Mouse (Mus musculus) midbrain, embryonic 15.5 days (tissue): ENCODE results near the gene Tns3. TPM values are rescaled to one million over a fixed set of nuclear protein-coding genes. Genes with fewer than 3 reads are reported as not detected.

Source experiments
- ATAC-seq: fragments of 200-750 bp; cut with Nextera tagmentation; replicated peaks from 2 replicates; pipeline ENCODE4 v1.8.0; 2017; ENCODE audit warnings: moderate TSS enrichment
- H3K27ac ChIP-seq: fragments of 300-500 bp; sonication (generic); 2 replicates; pipeline ENCODE4 v1.5.1; 2015; ENCODE audit warnings: mild to moderate bottlenecking, inconsistent platforms
- H3K27me3 ChIP-seq: fragments of 300-500 bp; sonication (generic); replicated peaks from 2 replicates; pipeline ENCODE4 v1.6.1; 2015; ENCODE audit warnings: inconsistent platforms
- H3K36me3 ChIP-seq: fragments of 300-500 bp; sonication (generic); replicated peaks from 2 replicates; pipeline ENCODE4 v1.6.1; 2015; ENCODE audit warnings: inconsistent platforms
- H3K4me1 ChIP-seq: fragments of 300-500 bp; sonication (generic); 2 replicates; pipeline ENCODE4 v1.6.1; 2015; ENCODE audit warnings: inconsistent platforms
- H3K4me2 ChIP-seq: fragments of 300-500 bp; sonication (generic); 2 replicates; pipeline ENCODE4 v1.6.1; 2015; ENCODE audit warnings: inconsistent platforms, mild to moderate bottlenecking, moderate library complexity
- H3K4me3 ChIP-seq: fragments of 300-500 bp; sonication (generic); 2 replicates; pipeline ENCODE4 v1.5.1; 2015; ENCODE audit warnings: mild to moderate bottlenecking, inconsistent platforms
- H3K9ac ChIP-seq: fragments of 300-500 bp; sonication (generic); 2 replicates; pipeline ENCODE4 v1.6.1; 2015; ENCODE audit warnings: mild to moderate bottlenecking, inconsistent platforms
- H3K9me3 ChIP-seq: fragments of 300-500 bp; sonication (generic); 2 replicates; pipeline ENCODE4 v1.6.1; 2016; ENCODE audit warnings: inconsistent platforms
- WGBS: fragments of 180-500 bp; shearing (Covaris S2); methylation state at CpG from one replicate; pipeline ENCODE4 v1.1.7; 2015; ENCODE audit warnings: mixed read lengths; 5-methylcytosine and 5-hydroxymethylcytosine counted together
- polyA plus RNA-seq: library from polyadenylated mRNA; unstranded; fragments of >200 nt; fragmentation: Nextera tagmentation; extraction: Ambion mirVana; gene quantifications from 2 replicates; pipeline ENCODE4 v1.2.1, GENCODE M21; 2015

The Tns3 gene
- polyA plus RNA-seq, 1 experiment from 2014 or later: 6.1 TPM

GRCm38 (mm10) chr11:8486552-8486951, 177.8 kb downstream of the Tns3 start:
- no peak overlapping the region for H3K4me2 ChIP-seq
- no peaks in the 10 kb centered on the region for H3K9me3 ChIP-seq
- H3K9ac ChIP-seq: no peak overlapping the region
- 89% methylated on average over 4 of the region's 4 CpGs for WGBS
- no peaks in the 10 kb centered on the region for H3K27me3 ChIP-seq
- no peak overlapping the region for H3K27ac ChIP-seq
- H3K4me3 ChIP-seq: no peak overlapping the region
- no peaks in the 10 kb centered on the region for H3K4me1 ChIP-seq
- ATAC-seq: no peak
- H3K36me3 ChIP-seq: no peaks in the 10 kb centered on the region

GRCm38 (mm10) chr11:8484538-8484937, 179.8 kb downstream of the Tns3 start:
- no peaks in the 10 kb centered on the region for H3K9me3 ChIP-seq
- 89% methylated on average over 4 of the region's 4 CpGs for WGBS
- ATAC-seq: no peak

GRCm38 (mm10) chr11:8482721-8483120, 181.6 kb downstream of the Tns3 start:
- Histone ChIP-seq H3K27ac (no peak overlapping the region), H3K27me3 (no peaks in the 10 kb centered on the region), H3K4me1 (no peaks in the 10 kb centered on the region), H3K9me3 (no peaks in the 10 kb centered on the region), H3K36me3 (no peaks in the 10 kb centered on the region), H3K4me2 (no peak overlapping the region), H3K4me3 (no peak overlapping the region), H3K9ac (no peak overlapping the region)
- 76% methylated on average over 3 of the region's 3 CpGs for WGBS
- no peak for ATAC-seq

More at GRCm38 (mm10) chr11:8484538-8484937, 179.8 kb downstream of the Tns3 start:
- Histone ChIP-seq H3K4me1 (no peaks in the 10 kb centered on the region), H3K27me3 (no peaks in the 10 kb centered on the region), H3K27ac (no peak overlapping the region), H3K4me2 (no peak overlapping the region), H3K36me3 (no peaks in the 10 kb centered on the region), H3K9ac (no peak overlapping the region), H3K4me3 (no peak overlapping the region)

- Histone ChIP-seq H3K9me3 (no peaks in the 10 kb centered on the region), H3K27ac (no peak overlapping the region), H3K27me3 (no peaks in the 10 kb centered on the region), H3K4me1 (no peaks in the 10 kb centered on the region), H3K36me3 (no peaks in the 10 kb centered on the region), H3K4me3 (no peak overlapping the region), H3K9ac (no peak overlapping the region), H3K4me2 (no peak overlapping the region)
- 63% methylated on average over 5 of the region's 5 CpGs for WGBS
- peak; percentile 44; the same call in 1 of the 2 replicates for ATAC-seq
Measured at GRCm38 (mm10) chr11:8481962-8482361, 182.4 kb downstream of the Tns3 start.

- no peak overlapping the region for H3K4me2 ChIP-seq
- no peak overlapping the region for H3K4me3 ChIP-seq
- H3K27me3 ChIP-seq: no peaks in the 10 kb centered on the region
- no peaks in the 10 kb centered on the region for H3K36me3 ChIP-seq
- no peak overlapping the region for H3K27ac ChIP-seq
- H3K9ac ChIP-seq: no peak overlapping the region
- H3K4me1 ChIP-seq: no peaks in the 10 kb centered on the region
- WGBS: 90% methylated on average over 6 of the region's 6 CpGs
- H3K9me3 ChIP-seq: no peaks in the 10 kb centered on the region
- ATAC-seq: no peak
Measured at GRCm38 (mm10) chr11:8481529-8481928, 182.8 kb downstream of the Tns3 start.

GRCm38 (mm10) chr11:8479858-8480257, 184.5 kb downstream of the Tns3 start:
- no peaks in the 10 kb centered on the region for H3K9me3 ChIP-seq
- H3K4me3 ChIP-seq: no peak overlapping the region
- H3K4me2 ChIP-seq: no peak overlapping the region
- H3K27me3 ChIP-seq: no peaks in the 10 kb centered on the region
- no peaks in the 10 kb centered on the region for H3K4me1 ChIP-seq
- H3K27ac ChIP-seq: no peak overlapping the region
- ATAC-seq: no peak
- no peaks in the 10 kb centered on the region for H3K36me3 ChIP-seq
- H3K9ac ChIP-seq: no peak overlapping the region
- WGBS: 88% methylated on average over 2 of the region's 2 CpGs

- no peaks in the 10 kb centered on the region for H3K9me3 ChIP-seq
- no peak overlapping the region for H3K27ac ChIP-seq
- H3K4me2 ChIP-seq: no peak overlapping the region
- no peaks in the 10 kb centered on the region for H3K27me3 ChIP-seq
- no peak for ATAC-seq
- H3K9ac ChIP-seq: no peak overlapping the region
- no peak overlapping the region for H3K4me3 ChIP-seq
- no peaks in the 10 kb centered on the region for H3K36me3 ChIP-seq
- WGBS: 94% methylated on average over 7 of the region's 7 CpGs
- H3K4me1 ChIP-seq: no peaks in the 10 kb centered on the region
Measured at GRCm38 (mm10) chr11:8479313-8479712, 185.0 kb downstream of the Tns3 start.

GRCm38 (mm10) chr11:8473616-8474015, 190.7 kb downstream of the Tns3 start:
- no peak for ATAC-seq
- Histone ChIP-seq H3K9ac (no peak overlapping the region), H3K27me3 (peaks cover 3% of the 10 kb centered on the region; the same call in 1 of the 2 replicates), H3K4me2 (no peak overlapping the region), H3K9me3 (no peaks in the 10 kb centered on the region), H3K27ac (no peak overlapping the region), H3K36me3 (no peaks in the 10 kb centered on the region), H3K4me1 (peaks cover 6% of the 10 kb centered on the region), H3K4me3 (no peak overlapping the region)
- WGBS: 88% methylated on average over 5 of the region's 5 CpGs

- no peaks in the 10 kb centered on the region for H3K36me3 ChIP-seq
Measured at GRCm38 (mm10) chr11:8472439-8472838, 191.9 kb downstream of the Tns3 start.

GRCm38 (mm10) chr11:8471535-8471934, 192.8 kb downstream of the Tns3 start:
- Histone ChIP-seq H3K4me1 (peaks cover 18% of the 10 kb centered on the region), H3K9me3 (no peaks in the 10 kb centered on the region), H3K9ac (no peak overlapping the region), H3K4me2 (no peak overlapping the region), H3K27ac (no peak overlapping the region), H3K36me3 (no peaks in the 10 kb centered on the region), H3K27me3 (peaks cover 3% of the 10 kb centered on the region; the same call in 1 of the 2 replicates), H3K4me3 (no peak overlapping the region)
- ATAC-seq: no peak
- 92% methylated on average over 3 of the region's 3 CpGs for WGBS

More at GRCm38 (mm10) chr11:8472439-8472838, 191.9 kb downstream of the Tns3 start:
- no peak overlapping the region for H3K4me2 ChIP-seq
- H3K9me3 ChIP-seq: no peaks in the 10 kb centered on the region
- H3K27ac ChIP-seq: no peak overlapping the region
- H3K9ac ChIP-seq: no peak overlapping the region
- H3K4me3 ChIP-seq: no peak overlapping the region
- peaks cover 17% of the 10 kb centered on the region for H3K4me1 ChIP-seq
- ATAC-seq: no peak
- peaks cover 3% of the 10 kb centered on the region; the same call in 1 of the 2 replicates for H3K27me3 ChIP-seq
- WGBS: 89% methylated on average over 12 of the region's 12 CpGs

- no peaks in the 10 kb centered on the region for H3K36me3 ChIP-seq
- H3K27me3 ChIP-seq: peaks cover 3% of the 10 kb centered on the region; the same call in 1 of the 2 replicates
- no peak overlapping the region for H3K4me3 ChIP-seq
- H3K4me2 ChIP-seq: no peak overlapping the region
- H3K27ac ChIP-seq: no peak overlapping the region
- WGBS: 81% methylated on average over 9 of the region's 9 CpGs
- no peak for ATAC-seq
- no peak overlapping the region for H3K9ac ChIP-seq
- H3K9me3 ChIP-seq: no peaks in the 10 kb centered on the region
- peaks cover 18% of the 10 kb centered on the region for H3K4me1 ChIP-seq
Measured at GRCm38 (mm10) chr11:8469537-8469936, 194.8 kb downstream of the Tns3 start.

- peak overlapping the region; percentile 40 for H3K4me3 ChIP-seq
- no peaks in the 10 kb centered on the region for H3K36me3 ChIP-seq
- ATAC-seq: peak; percentile 88
- no peaks in the 10 kb centered on the region for H3K9me3 ChIP-seq
- peaks cover 3% of the 10 kb centered on the region; the same call in 1 of the 2 replicates for H3K27me3 ChIP-seq
- 1% methylated on average over 33 of the region's 33 CpGs for WGBS
- peak overlapping the region; percentile 74 for H3K4me2 ChIP-seq
- peak overlapping the region; percentile 47 for H3K9ac ChIP-seq
- peaks cover 18% of the 10 kb centered on the region for H3K4me1 ChIP-seq
- peak overlapping the region; percentile 45 for H3K27ac ChIP-seq
Measured at GRCm38 (mm10) chr11:8468161-8469091, 195.9 kb downstream of the Tns3 start.
